In the genomic region with DNA sequence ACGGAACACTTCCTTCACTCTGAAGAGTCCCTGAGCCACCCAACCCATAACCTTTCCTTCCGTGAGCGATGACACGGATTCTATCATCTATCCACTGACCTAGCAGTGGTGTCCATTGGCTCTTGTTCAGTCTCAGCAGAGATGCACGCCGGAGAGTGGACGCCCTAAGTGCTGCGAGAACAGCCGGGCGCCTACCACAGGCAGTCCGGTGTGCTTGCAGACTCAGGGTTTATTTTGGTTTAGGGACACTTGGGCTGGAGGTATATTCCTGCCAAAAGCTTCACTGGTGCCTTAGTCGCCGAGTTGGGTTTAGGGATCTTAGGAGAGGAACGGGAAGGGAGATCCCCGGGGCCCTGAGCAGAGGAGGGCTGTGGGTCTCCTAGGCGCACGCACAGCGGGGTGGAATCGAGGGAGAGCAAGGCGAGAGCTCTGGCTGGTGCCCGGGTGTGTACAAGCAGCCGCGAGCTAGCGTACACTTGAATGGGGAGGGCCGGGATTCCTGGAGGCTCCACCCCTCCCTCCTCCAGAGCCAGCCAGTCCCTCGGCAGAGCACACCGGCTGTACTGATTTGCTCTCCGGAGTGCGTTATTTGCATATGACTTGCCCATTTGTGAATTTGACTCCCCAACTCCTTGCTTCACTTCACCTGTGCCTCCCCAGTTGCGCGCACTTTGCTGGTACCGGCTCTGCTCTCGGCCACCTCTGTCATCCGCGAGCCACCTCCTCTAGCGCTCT, we compare ENCODE assay signal across 8 mouse cellular contexts.
A peak's percentile ranks its signal among the peaks of the same experiment; 100 is the strongest.
DNase-seq lines count a peak whose midpoint lies in the region; ATAC-seq lines count a peak whose summit lies in the region.

No protein-coding gene starts in this region.

- ATAC-seq in embryonic facial prominence, embryonic 15.5 days (ENCODE audit: insufficient number of reproducible peaks, low FRiP score, low TSS enrichment, low read depth), result peak; percentile 96
- peak; percentile 91 for ATAC-seq in heart, embryonic 11.5 days (replicated peaks; ENCODE audit: insufficient number of reproducible peaks, low FRiP score, low TSS enrichment)
- peak; percentile 99 for ATAC-seq in kidney, embryonic 14.5 days (ENCODE audit: low FRiP score, low TSS enrichment)
- ATAC-seq in limb, embryonic 12.5 days (ENCODE audit: insufficient number of reproducible peaks, insufficient read depth, low FRiP score, low TSS enrichment, low read depth), result peak; percentile 99
- peak; percentile 96 for ATAC-seq in midbrain, embryonic 12.5 days (ENCODE audit: low FRiP score, low read depth)
- ATAC-seq in stomach, embryonic 14.5 days (ENCODE audit: insufficient number of reproducible peaks, insufficient read depth, low FRiP score, low read depth), result peak; percentile 98
- ATAC-seq in inflammation-experienced regulatory T-cells, adult 6 months, result no peak

- peak overlapping the region; percentile 89 for H3K4me2 ChIP-seq in embryonic facial prominence, embryonic 15.5 days (replicated peaks)
- H3K4me2 ChIP-seq in heart, embryonic 11.5 days, result peak overlapping the region; percentile 91
- H3K4me2 ChIP-seq in kidney, embryonic 14.5 days (replicated peaks; ENCODE audit: low read depth, low read length), result peak overlapping the region; percentile 72
- peak overlapping the region; percentile 79 for H3K4me2 ChIP-seq in limb, embryonic 12.5 days
- H3K4me2 ChIP-seq in midbrain, embryonic 12.5 days (replicated peaks), result peak overlapping the region; percentile 86
- H3K4me2 ChIP-seq in stomach, embryonic 14.5 days (replicated peaks; ENCODE audit: low read depth, low read length), result peak overlapping the region; percentile 63

- under 1% methylated on average over 36 of the region's 36 CpGs for WGBS in embryonic facial prominence, embryonic 15.5 days
- WGBS in heart, embryonic 11.5 days (ENCODE audit: insufficient replicate concordance), result under 1% methylated on average over 36 of the region's 36 CpGs
- under 1% methylated on average over 36 of the region's 36 CpGs for WGBS in kidney, embryonic 14.5 days
- WGBS in limb, embryonic 12.5 days, result under 1% methylated on average over 36 of the region's 36 CpGs
- WGBS in midbrain, embryonic 12.5 days, result under 1% methylated on average over 36 of the region's 36 CpGs
- under 1% methylated on average over 36 of the region's 36 CpGs for WGBS in stomach, embryonic 14.5 days

- peak; percentile 36 for DNase-seq in c-Kit-positive CD71-negative TER-119-negative erythroid progenitor cells, embryonic 14.5 days (ENCODE audit: low read depth)

- peaks cover 5% of the 10 kb centered on the region for H3K4me1 ChIP-seq in embryonic facial prominence, embryonic 15.5 days
- H3K4me1 ChIP-seq in heart, embryonic 11.5 days (ENCODE audit: control insufficient read depth, insufficient read depth, low read length), result no peaks in the 10 kb centered on the region; the same call in 1 of the 2 replicates
- H3K4me1 ChIP-seq in kidney, embryonic 14.5 days (ENCODE audit: control insufficient read depth, insufficient read depth, low read length), result 0 out of 2 replicates have a peak, but pooled peaks cover 6% of the 10 kb centered on the region
- H3K4me1 ChIP-seq in limb, embryonic 12.5 days (replicated peaks), result peaks cover 9% of the 10 kb centered on the region
- H3K4me1 ChIP-seq in midbrain, embryonic 12.5 days, result peaks cover 15% of the 10 kb centered on the region
- H3K4me1 ChIP-seq in stomach, embryonic 14.5 days (ENCODE audit: control insufficient read depth, insufficient read depth, low read length), result 0 out of 2 replicates have a peak, but pooled peaks cover 3% of the 10 kb centered on the region

- peak overlapping the region; percentile 50 for H3K4me3 ChIP-seq in embryonic facial prominence, embryonic 15.5 days (replicated peaks)
- H3K4me3 ChIP-seq in heart, embryonic 11.5 days (ENCODE audit: low read depth, low read length), result peak overlapping the region; percentile 45
- H3K4me3 ChIP-seq in kidney, embryonic 14.5 days (ENCODE audit: low read length), result peak overlapping the region; percentile 36
- peak overlapping the region; percentile 44 for H3K4me3 ChIP-seq in limb, embryonic 12.5 days (replicated peaks)
- peak overlapping the region; percentile 52 for H3K4me3 ChIP-seq in midbrain, embryonic 12.5 days
- H3K4me3 ChIP-seq in stomach, embryonic 14.5 days (ENCODE audit: low read depth, low read length), result peak overlapping the region; percentile 46

- H3K9me3 ChIP-seq in embryonic facial prominence, embryonic 15.5 days (replicated peaks), result no peaks in the 10 kb centered on the region
- H3K9me3 ChIP-seq in heart, embryonic 11.5 days (replicated peaks; ENCODE audit: control insufficient read depth, low read length), result no peaks in the 10 kb centered on the region
- no peaks in the 10 kb centered on the region for H3K9me3 ChIP-seq in kidney, embryonic 14.5 days (ENCODE audit: control insufficient read depth, low read length)
- H3K9me3 ChIP-seq in limb, embryonic 12.5 days, result no peaks in the 10 kb centered on the region
- H3K9me3 ChIP-seq in midbrain, embryonic 12.5 days, result no peaks in the 10 kb centered on the region
- H3K9me3 ChIP-seq in stomach, embryonic 14.5 days (ENCODE audit: control insufficient read depth, low read depth, low read length), result no peaks in the 10 kb centered on the region

- H3K9ac ChIP-seq in embryonic facial prominence, embryonic 15.5 days, result peak overlapping the region; percentile 45
- H3K9ac ChIP-seq in heart, embryonic 11.5 days (ENCODE audit: low read depth, low read length), result peak overlapping the region; percentile 59
- H3K9ac ChIP-seq in kidney, embryonic 14.5 days (ENCODE audit: low read depth, low read length), result 0 out of 2 replicates have a peak overlapping the region, but pooled peaks have one; percentile 25
- no peak overlapping the region; the same call in none of the 2 replicates for H3K9ac ChIP-seq in limb, embryonic 12.5 days (replicated peaks)
- peak overlapping the region; percentile 49 for H3K9ac ChIP-seq in midbrain, embryonic 12.5 days (replicated peaks)
- no peak overlapping the region for H3K9ac ChIP-seq in stomach, embryonic 14.5 days (replicated peaks; ENCODE audit: low read depth, low read length)

- H3K27ac ChIP-seq in embryonic facial prominence, embryonic 15.5 days (replicated peaks), result 0 out of 2 replicates have a peak overlapping the region, but pooled peaks have one; percentile 48
- no peak overlapping the region for H3K27ac ChIP-seq in heart, embryonic 11.5 days (ENCODE audit: low read depth, low read length)
- H3K27ac ChIP-seq in kidney, embryonic 14.5 days (ENCODE audit: low read depth, low read length), result peak overlapping the region; percentile 24; the same call in 1 of the 2 replicates
- H3K27ac ChIP-seq in limb, embryonic 12.5 days, result peak overlapping the region; percentile 45; the same call in 1 of the 2 replicates
- peak overlapping the region; percentile 46 for H3K27ac ChIP-seq in midbrain, embryonic 12.5 days (replicated peaks)
- H3K27ac ChIP-seq in stomach, embryonic 14.5 days (ENCODE audit: low read length), result no peak overlapping the region

- peaks cover 22% of the 10 kb centered on the region; the same call in 1 of the 2 replicates for H3K27me3 ChIP-seq in embryonic facial prominence, embryonic 15.5 days
- H3K27me3 ChIP-seq in heart, embryonic 11.5 days (ENCODE audit: control insufficient read depth, insufficient read depth, low read length), result peaks cover 5% of the 10 kb centered on the region
- 0 out of 2 replicates have a peak, but pooled peaks cover 3% of the 10 kb centered on the region for H3K27me3 ChIP-seq in kidney, embryonic 14.5 days (ENCODE audit: control insufficient read depth, insufficient read depth, low read length)
- H3K27me3 ChIP-seq in limb, embryonic 12.5 days, result peaks cover 19% of the 10 kb centered on the region
- peaks cover 29% of the 10 kb centered on the region for H3K27me3 ChIP-seq in midbrain, embryonic 12.5 days
- H3K27me3 ChIP-seq in stomach, embryonic 14.5 days (ENCODE audit: control insufficient read depth, insufficient read depth, low read length), result no peaks in the 10 kb centered on the region

- no peaks in the 10 kb centered on the region for H3K36me3 ChIP-seq in embryonic facial prominence, embryonic 15.5 days
- no peaks in the 10 kb centered on the region for H3K36me3 ChIP-seq in heart, embryonic 11.5 days (ENCODE audit: control insufficient read depth, insufficient read depth, low read length)
- H3K36me3 ChIP-seq in kidney, embryonic 14.5 days (ENCODE audit: control insufficient read depth, insufficient read depth, low read length), result no peaks in the 10 kb centered on the region
- no peaks in the 10 kb centered on the region for H3K36me3 ChIP-seq in limb, embryonic 12.5 days
- no peaks in the 10 kb centered on the region for H3K36me3 ChIP-seq in midbrain, embryonic 12.5 days
- no peaks in the 10 kb centered on the region for H3K36me3 ChIP-seq in stomach, embryonic 14.5 days (ENCODE audit: control insufficient read depth, insufficient read depth, low read length)

Comparison
In these comparisons a context has a peak if more than half of its experiments do, and no peak if none do; other contexts are left out.
1. H3K27ac ChIP-seq: peak in embryonic facial prominence, embryonic 15.5 days (single experiment), kidney, embryonic 14.5 days (single experiment), limb, embryonic 12.5 days (single experiment) and midbrain, embryonic 12.5 days (single experiment); none in heart, embryonic 11.5 days (single experiment) and stomach, embryonic 14.5 days (single experiment).
2. H3K9ac ChIP-seq: peak in embryonic facial prominence, embryonic 15.5 days (single experiment), heart, embryonic 11.5 days (single experiment), kidney, embryonic 14.5 days (single experiment) and midbrain, embryonic 12.5 days (single experiment); none in limb, embryonic 12.5 days (single experiment) and stomach, embryonic 14.5 days (single experiment).
3. Peak in every context shown above with its lines, with median percentiles within 50 percentile points of each other: H3K4me2 ChIP-seq and H3K4me3 ChIP-seq.